Mouse (Mus musculus) heart, adult 8-10 months (tissue): ENCODE results near the gene Itih2. TPM values are rescaled to one million over a fixed set of nuclear protein-coding genes. Genes with fewer than 3 reads are reported as not detected.

Experiments used
- DNase-seq: peaks from one replicate; pipeline ENCODE4 v3.0.0; 2022; ENCODE audit warnings: low spot score
- total RNA-seq, 4 experiments: library from RNA; stranded (reverse); gene quantifications; 2 replicates each; pipeline ENCODE4 v1.2.4; 2022

Gene Itih2
- total RNA-seq = under 1 TPM; 0.28 to 0.49 (median 0.38) TPM

DNA sequence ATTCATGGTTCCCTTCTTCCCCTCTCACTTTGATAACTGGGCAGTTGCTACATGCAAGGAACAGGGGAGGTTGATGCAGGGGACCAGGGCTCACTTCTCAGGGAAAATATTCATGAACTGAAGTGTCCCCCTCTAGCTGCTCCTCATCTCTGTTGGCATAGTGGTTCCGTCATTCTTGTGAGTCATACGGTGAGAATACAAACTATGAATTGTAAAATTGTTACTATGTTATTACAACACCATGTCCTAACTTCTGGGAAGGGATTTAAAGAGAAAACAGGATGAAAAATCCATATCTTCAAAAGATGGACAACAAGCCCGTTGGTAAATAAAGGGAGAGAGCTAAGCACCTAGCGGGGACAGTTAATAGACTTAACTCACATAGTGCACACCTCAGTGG lies at the start of gene Itih2:
Gene Itih2, minus strand, starts transcription at position 101 of the 400 bp plus-strand sequence.
- DNase-seq = no peak

DNA sequence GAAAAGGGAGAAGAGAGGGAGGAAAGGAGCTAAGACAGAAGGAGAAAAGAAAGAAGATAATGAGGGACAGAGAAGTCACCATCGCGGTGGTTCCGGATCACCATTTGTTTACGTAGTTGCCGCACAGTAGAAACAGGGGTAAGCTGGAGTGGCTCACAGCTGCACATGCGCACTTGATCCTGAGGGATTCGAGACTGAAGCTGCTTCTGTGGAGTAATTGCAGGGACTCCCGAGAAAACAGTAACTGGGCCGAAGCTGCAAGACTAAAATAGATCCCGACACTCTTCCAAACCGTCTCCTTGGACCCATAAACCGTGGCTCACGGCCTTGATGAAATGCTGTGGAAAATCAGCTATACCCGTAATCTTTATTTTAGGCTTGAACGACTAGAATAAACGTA lies 38.8 kb upstream of the Itih2 start:
- DNase-seq = no peak

DNA sequence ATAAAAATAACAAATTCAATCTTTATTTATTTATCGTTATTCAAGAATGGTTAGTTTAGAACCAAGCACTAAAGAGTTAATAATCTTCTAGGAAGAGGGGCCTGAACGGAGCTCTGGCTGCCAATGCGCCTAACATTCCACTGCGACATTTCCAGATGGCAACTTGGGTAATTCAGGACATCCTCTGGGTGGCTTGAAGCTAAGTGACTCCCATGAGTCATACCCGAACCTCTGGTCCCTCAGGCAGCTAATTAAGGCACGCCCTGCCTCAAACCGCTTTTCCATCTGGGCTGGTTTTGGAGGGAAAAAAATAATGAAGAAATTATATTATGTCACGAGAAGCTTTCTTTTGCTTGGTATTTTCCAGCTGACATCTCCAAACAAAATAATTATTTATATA lies 36.8 kb upstream of the Itih2 start:
- no peak for DNase-seq

DNA sequence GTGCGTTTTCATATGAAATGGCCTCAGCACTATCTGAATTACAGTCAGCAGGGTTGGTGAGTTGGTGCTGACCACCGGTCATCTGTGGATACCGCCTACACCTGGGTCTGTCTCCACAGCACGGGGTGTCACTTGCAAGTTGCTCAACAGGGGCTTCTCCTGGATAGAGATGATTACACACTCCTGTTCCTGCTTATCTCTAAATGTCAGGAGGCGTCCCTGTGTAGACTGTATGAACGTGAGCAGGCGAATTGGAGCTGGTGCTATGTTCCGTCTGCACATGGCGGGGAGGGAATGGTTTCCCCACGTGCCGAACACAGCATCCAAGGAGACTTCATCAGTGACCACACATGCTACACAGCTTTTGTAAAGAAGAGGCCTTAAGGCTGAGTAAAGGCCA lies 36.1 kb upstream of the Itih2 start:
- DNase-seq = no peak

DNA sequence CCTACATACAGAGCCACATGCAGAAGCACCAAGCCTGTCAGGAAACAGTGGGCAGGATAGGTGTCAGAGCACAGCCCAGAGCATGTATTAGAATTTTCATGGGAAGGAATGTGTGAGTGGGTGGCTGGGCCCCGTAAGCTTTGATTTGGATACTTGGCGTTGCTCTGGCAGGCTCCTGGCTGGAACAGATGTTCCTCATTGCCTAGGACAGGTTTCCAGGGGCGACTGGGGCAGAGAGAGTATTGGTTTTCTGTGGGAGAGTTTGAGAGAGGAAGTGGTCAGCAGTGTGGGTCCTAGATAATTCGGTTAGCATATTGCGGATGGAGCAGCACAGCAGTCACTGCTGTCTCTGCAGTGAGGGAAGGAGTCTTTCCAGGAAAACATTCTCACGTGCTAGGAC lies 35.4 kb upstream of the Itih2 start:
- no peak for DNase-seq

DNA sequence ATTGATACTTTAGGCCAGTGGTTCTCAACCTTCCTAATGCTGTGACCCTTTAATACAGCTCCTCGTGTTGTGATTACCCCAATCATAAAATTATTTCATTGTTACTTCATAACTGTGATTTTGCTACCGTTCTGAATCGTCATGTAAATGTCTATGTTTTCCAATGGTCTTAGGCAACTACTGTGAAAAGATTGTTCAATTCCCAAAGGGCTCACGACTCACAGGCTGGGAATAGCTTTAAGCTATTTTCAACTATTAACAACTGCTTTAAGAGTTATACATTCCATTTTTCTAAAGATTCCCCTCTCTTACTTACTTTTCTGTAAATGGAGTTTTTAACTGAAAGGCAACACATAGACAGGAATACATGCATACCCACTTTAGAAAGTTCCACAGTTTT lies 30.8 kb upstream of the Itih2 start:
- no peak for DNase-seq

DNA sequence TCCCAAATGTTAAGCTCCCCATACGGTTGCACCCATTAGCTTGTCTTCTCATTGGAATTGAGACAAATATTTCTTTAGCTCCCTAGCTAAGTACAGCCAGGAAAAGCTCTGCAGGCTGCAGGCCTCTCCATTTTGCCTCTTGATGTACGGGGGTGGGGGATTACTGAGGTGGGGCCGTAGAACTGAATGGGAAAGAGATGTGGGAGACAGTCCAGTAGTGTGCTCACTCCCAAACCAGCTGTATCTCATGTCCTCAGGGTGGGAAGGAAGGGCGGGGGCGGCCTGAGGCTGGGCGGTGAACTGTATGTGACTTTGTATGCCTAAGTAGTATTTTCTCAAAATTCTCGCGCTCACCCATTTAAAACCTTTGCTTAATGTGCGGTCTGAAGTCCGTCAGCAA lies 26.0 kb upstream of the Itih2 start:
- no peak for DNase-seq

DNA sequence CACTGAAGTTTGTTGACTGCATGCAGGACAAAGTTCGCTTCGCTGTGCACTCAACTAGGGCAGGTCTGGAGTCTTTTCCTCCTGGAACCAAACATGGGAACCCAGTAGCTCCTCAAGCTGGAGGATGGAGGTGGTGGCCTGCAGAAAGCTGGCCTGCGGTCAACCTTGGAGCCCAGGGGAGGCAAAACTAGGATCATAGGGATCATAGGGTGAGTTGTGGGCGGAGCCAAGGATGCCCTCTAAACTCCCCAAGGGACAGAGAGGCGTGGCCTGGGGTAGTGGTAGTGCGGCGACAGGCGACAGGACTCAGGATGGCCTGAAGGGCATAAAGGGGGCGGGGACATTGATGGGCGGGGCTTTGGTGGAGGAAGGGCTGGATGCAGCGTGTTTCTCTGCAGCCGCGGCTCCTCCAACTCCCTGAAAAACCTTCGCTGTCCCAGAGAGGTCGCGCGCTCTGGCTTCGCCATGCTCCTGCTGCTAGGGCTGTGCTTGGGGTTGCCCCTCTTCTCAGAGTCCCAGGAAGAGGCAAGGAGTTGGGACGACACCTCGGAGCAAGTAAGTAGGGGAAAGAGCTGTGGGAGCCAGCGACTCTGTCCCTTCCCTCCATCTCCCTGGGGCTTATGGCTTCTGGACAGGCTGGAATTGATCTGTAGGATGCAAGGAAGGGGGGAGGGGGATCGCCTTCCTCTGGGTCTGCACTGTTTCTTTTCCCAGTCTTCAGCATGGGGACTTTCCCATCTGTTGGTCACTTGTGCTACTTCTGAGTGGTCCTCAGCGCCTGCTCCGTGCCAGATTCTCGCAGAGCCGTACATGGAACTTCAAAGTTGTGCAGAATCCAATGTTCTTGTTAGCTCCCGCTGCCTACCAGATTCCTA lies 22.2 kb upstream of the Itih2 start, which contains the start of gene Itih5:
Gene Itih5, plus strand, starts transcription at position 371 of the 875 bp plus-strand sequence.
- no peak for DNase-seq

DNA sequence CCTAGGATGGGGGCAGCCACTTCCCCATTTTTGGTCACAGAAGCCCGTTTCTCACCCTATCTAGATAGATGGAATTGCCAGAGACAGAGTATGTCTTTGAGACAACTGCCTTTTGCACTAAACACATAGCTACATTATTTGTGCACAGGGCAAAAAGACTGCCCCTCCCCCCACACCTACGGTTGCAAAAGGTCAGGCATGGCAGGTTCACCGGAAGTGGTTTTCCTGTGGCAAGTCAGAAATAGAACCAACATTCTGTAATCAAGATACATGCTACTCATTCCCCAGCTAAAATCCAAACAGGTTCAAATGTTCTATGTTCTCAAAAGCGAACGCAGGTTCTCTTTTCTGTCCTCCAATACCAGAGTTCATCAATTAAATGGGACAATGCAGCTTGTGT lies 21.4 kb upstream of the Itih2 start:
- no peak for DNase-seq

DNA sequence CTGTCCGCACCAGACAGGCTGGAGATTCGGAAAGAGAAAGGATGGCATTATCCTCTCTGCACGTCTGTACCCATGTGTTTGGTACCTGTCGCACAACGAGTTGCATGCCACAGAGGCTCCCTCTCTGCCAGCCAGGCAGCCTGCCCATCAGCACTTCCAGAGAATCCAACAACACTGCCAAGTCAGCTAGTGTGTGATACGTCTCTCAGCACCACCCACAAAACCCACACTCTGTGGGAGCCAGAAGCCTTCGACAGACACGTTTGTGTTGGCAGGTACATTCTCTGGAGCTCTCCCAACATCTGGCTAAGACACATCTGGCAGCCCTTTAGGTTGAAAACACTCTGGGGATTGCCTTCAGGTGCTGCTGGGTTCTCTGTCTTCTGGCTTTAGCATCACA lies 16.0 kb upstream of the Itih2 start:
- no peak for DNase-seq

DNA sequence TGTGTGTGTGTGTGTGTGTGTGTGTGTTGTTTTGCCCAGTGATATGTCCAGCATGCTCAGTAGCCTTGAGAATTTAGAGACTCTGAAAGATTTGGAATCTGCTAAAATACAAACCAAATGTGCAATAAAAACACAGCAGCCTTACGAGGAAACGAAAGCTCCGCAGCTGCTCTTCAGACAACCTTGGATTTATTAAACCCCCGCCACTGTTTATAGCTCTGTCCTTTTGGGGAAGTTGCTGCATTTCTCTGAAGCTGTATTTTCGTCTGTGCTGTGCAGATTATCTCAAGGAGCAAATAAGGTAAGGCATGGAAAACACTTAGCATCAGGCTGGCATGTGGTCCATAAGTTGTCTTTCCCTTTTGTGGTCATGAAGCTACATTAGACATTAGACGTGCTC lies 14.3 kb upstream of the Itih2 start:
- no peak for DNase-seq

DNA sequence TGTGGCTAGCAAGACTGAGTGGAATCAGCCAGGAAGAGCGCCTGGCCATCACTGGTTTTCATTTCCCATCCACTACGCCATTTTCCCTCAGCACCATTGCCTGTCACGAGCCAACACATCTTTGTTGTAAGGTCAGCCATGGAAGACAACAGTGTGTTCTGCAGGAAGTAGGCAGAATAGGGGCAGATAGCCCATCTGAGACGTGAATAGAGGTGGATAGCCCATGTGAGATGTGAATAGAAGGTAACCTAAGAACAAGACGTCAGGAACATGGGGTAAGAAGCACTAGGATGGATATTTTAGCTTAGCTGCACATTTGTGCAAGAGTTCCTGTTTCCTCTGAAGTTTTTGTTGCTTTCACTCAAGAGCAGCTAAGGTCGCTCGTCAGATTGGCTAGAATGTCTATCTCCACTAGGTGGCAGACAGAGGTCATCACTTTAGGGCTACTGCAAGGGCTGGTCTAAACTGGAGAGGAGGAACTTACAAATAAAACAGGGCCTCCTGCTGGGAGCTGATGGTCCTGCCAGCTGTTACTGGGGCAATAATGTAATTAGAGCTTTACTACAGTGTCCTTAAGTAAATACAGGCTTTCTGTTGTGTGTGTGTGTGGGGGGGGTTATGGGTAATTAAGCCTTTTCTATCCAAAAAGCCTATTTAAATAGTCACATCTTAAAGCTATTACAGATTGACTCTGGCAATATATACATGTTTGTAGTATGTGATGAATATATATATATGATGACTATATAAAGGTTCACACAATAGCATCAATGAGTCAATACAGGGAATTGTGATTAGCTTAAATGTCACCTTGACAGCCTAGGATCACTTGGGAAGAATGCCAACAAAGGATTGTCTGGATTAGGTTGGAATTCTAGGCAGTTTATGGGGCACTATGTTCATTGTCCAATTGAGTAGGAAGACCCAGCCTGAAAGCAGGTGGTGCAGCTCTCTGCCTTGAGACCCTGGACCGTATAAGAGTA lies 11.6 kb upstream of the Itih2 start:
- DNase-seq = peak; percentile 76

DNA sequence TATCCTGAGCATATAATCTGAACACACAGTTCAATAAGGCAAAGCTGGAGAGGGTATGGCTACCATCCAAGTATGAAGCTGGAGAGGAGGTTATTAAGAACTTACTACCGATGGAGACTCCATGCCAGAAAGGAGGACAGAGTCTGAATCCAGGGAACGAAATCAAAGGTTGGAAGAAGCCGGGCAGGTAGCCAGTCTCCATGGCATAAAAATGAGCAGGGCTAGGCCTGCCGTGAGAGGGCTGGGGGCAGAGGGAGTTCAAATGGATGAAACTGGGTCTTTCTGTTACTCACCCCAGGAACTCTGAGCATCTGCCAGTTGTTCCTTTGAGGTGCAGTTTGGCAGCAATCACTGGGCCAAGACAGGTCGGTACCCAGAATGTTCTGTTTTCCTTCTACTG lies 9.3 kb upstream of the Itih2 start:
- no peak for DNase-seq

DNA sequence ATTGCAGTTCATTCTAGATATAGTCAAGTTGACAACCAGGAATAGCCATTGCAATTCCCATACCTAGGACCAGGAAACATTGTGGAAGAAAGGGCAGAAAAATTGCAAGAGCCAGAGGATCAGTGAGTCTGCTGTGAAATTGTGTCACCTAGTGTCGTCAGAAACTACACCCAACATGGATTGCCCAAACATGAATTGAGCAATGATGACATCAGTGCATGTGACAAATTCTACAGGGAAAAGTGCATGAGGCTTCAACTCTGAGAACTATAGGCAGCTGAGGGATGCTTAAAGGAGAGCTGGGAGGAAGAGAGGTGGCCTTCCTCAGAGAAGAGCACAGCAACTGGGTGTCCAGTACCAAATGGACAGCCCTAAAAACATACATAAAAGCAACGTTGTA lies 6.1 kb upstream of the Itih2 start:
- DNase-seq = no peak

DNA sequence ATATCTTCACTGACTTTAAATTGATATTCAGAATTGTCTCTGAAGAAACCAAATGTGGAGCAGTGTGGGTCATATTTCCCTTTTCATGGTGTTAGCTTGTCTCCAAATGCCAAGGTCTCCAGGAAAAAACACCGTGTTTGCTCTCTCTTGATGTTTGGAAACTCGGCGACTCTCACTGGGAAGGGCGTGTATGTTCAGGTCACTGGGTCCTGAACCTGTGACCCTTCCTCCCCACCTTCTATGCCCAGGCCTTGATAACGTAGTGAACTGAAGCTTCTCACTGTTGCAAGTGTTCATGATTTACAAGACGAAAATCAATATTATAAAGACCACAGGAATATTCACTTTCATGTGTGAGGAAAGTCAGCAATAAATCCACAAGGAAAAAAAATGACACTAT lies 2.7 kb upstream of the Itih2 start:
- DNase-seq = no peak

DNA sequence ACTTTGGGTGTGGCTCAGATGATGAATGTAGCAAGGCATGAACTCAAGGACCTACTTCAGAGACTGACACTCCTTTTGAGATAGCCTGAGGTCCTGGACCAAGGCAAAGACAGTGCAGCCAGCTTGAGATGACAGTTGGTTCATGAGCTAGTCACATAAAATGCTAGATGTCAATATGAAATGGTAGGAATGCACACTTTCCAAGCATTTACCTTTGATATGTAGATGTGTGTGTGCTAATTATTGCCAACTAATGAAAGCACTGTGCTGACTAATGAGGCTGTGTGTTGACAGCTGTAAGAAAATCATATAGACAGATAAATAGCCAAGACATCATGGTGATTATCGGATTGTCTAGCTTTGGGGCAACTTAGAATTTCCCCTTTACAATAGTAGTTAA lies 932 bp upstream of the Itih2 start:
- DNase-seq = no peak

DNA sequence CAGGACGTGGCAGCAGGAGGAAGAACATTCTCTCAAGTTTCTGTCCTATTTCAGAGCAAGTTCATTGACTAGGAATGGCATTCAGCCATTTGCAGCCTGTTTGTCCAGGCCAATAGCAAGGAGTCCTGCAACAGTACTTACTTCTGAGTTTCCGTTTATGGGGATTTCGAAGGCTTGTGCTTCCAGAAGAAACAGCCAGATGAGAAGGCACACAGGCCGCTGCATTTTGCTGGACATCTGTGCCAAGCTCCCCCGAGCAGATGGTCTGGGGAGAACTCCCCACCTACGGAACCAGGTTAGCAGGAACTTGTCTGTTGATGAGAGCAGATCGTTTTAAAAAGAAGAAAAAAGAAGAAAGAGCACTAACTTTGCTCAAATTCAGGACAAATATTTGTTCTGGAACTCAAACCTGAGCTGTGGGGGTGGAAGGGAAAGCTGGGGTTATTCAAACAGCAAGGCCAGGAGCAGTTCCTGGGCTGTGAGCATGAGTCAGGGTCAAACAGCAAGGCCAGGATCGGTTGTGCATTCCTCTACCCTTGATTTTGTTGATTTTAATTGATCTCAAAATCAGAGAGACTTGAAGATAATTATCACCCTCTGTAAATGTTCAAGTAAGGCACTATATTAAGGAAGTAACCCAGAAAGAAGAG lies 730 bp downstream of the Itih2 start:
- DNase-seq = no peak

DNA sequence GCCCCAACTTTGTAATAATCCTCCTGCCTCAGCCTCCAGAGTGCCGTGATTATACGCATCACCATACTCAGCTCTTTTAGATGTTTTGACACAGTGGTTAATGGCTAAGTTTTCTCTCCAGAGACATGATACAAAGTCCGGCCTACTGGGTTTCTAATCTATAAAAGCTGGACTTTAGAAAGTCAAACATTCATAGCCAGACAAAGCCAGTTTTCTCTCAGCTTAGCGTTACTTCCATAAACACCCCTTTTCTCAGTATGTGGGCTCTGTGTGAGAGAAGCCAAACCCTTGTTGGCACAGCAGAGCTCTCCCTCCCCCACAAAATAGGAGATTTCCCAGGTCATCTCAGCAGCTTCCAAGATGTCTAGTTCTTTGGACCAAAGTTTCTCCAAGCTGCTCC lies 2.6 kb downstream of the Itih2 start:
- DNase-seq = no peak

DNA sequence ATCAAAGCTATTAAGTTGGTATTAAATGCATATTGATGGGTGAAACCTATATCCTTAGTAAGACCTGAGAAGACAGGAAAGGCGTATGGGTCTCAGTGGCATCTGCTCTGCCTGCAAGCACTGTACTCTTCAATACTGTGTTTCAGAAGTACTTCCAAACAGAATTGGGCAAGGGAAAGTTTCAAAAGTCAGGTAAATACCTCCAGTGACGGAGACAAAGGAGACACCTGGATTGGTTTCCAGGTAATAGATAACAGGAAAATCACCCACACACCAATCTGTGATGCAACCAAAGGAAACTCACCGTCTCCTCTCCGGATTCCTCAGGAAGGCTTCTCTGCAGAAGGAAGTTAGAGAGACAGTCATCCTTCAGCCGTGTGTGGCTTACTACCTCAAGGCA lies 3.7 kb downstream of the Itih2 start:
- no peak for DNase-seq

DNA sequence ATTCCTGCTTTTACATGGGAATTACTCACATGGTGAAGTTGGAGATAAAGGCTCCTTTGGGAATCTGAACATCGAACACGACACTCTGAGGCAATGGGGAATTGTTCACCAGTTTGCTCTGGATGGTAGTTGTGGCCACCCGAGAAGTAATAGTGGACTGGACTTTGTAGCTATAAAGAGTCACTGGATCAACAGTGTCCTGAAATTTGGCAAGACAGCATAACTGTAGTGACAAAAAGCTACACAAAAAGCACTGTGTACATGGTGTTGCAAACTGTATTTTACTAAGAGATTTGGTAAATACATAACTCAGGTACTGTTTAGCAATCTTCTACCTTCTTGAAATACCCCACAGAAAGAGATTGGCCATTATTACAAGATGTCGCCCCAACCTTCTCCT lies 5.1 kb downstream of the Itih2 start:
- DNase-seq = no peak

DNA sequence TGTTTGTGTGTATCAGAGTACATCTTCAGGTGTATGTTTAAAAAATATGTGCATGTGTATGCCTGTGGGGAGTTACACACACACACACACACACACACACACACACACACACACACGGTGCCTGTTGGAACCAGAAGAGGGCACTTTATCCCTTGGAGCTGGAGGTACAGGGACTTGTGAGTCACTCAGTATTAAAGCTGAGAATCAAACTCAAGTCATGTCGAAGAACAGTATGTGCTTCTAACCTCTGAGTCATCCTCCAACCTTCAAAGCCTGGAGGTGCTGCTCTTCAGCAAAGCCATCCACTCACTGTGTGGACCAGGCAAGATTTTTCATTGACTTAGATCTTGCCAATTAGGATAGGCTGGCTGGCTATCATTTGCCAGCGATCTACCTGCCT lies 9.4 kb downstream of the Itih2 start:
- DNase-seq = no peak

DNA sequence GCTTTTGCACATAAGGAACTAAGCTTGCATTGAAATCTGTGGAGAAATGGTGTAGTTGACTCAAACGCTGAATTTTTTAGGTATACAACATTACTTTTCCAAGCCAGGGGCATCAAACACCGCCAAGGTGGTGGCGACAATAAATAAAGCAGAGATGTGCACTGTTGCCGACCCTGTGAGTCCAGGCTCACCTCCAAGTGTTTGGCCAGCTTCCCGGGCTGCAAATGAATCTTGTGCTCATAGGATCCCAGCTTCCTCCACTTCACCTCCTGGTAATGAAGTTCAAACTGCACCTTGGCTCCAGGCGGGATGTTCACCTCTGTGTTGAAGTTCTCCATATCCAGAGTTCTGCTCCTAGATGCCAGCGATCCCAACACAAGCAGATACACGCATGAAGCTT lies 11.9 kb downstream of the Itih2 start:
- no peak for DNase-seq
